Mouse (Mus musculus) thymus, adult 2 months (tissue): Measurements from ENCODE around the gene Zfp119a.

ENCODE experiments used
- CTCF ChIP-seq: fragments of 200-500 bp; IDR thresholded peaks from 2 replicates; pipeline ENCODE4 v1.5.1; 2012; ENCODE audit warnings: mild to moderate bottlenecking, control low read depth, low read length, moderate library complexity, borderline replicate concordance; ENCODE audit not compliant: control insufficient read depth, poor library complexity, insufficient read depth; ENCODE audit errors: extremely low read depth
- POLR2A ChIP-seq: fragments of 200-500 bp; IDR thresholded peaks from 2 replicates; pipeline ENCODE4 v1.6.1; 2012; ENCODE audit warnings: mild to moderate bottlenecking, low read length, control low read depth, moderate library complexity; ENCODE audit not compliant: control insufficient read depth, poor library complexity, insufficient read depth; ENCODE audit errors: extremely low read depth

- no peak for TF ChIP-seq CTCF
- TF ChIP-seq POLR2A, result no peak
Observed at GRCm38 (mm10) chr17:55906669-55907068, 27.9 kb upstream of the Zfp119a start.
